Mouse (Mus musculus): ENCODE data around the gene Slc34a3. TPM values are rescaled to one million over a fixed set of nuclear protein-coding genes. Genes with fewer than 3 reads are reported as not detected.

Slc34a3 gene
- polyA plus RNA-seq, 1 experiment from 2014 or later: not detected

GRCm38 (mm10) chr2:25195211-25196156, 38.7 kb downstream of the Slc34a3 start:
- H3K9ac ChIP-seq: 0 out of 2 replicates have a peak overlapping the region, but pooled peaks have one; percentile 13
- WGBS: 21% methylated on average over 55 of the region's 55 CpGs
- peaks cover 12% of the 10 kb centered on the region for H3K4me1 ChIP-seq (replicated peaks)
- peak overlapping the region; percentile 32 for H3K4me2 ChIP-seq
- no peaks in the 10 kb centered on the region for H3K9me3 ChIP-seq
- H3K4me3 ChIP-seq: no peak overlapping the region
- H3K36me3 ChIP-seq: peaks cover 27% of the 10 kb centered on the region
- no peak overlapping the region for H3K27ac ChIP-seq
- peaks cover 42% of the 10 kb centered on the region for H3K27me3 ChIP-seq
- ATAC-seq (ENCODE audit: low FRiP score): no peak

- H3K4me1 ChIP-seq (replicated peaks): peaks cover 12% of the 10 kb centered on the region
- peaks cover 42% of the 10 kb centered on the region for H3K27me3 ChIP-seq
- no peak overlapping the region for H3K27ac ChIP-seq
- H3K9me3 ChIP-seq: no peaks in the 10 kb centered on the region
- no peak overlapping the region for H3K9ac ChIP-seq
- H3K36me3 ChIP-seq: peaks cover 18% of the 10 kb centered on the region
- H3K4me2 ChIP-seq: no peak overlapping the region
- no peak overlapping the region for H3K4me3 ChIP-seq
- no peak for ATAC-seq (ENCODE audit: low FRiP score)
- WGBS: 88% methylated on average over 17 of the region's 17 CpGs
Measured at GRCm38 (mm10) chr2:25194486-25195171, 39.5 kb downstream of the Slc34a3 start.

- H3K27ac ChIP-seq: no peak overlapping the region
- peaks cover 13% of the 10 kb centered on the region for H3K36me3 ChIP-seq
- 82% methylated on average over 5 of the region's 5 CpGs for WGBS
- H3K9me3 ChIP-seq: no peaks in the 10 kb centered on the region
- no peak overlapping the region for H3K4me2 ChIP-seq
- no peak for ATAC-seq (ENCODE audit: low FRiP score)
- peaks cover 12% of the 10 kb centered on the region for H3K4me1 ChIP-seq (replicated peaks)
- H3K4me3 ChIP-seq: no peak overlapping the region
- peak overlapping the region; percentile 8; the same call in 1 of the 2 replicates for H3K9ac ChIP-seq
- peaks cover 42% of the 10 kb centered on the region for H3K27me3 ChIP-seq
Measured at GRCm38 (mm10) chr2:25194006-25194405, 40.2 kb downstream of the Slc34a3 start.

- Histone ChIP-seq H3K27ac (no peak overlapping the region), H3K4me2 (no peak overlapping the region), H3K9ac (0 out of 2 replicates have a peak overlapping the region, but pooled peaks have one; percentile 8), H3K27me3 (peaks cover 42% of the 10 kb centered on the region), H3K4me3 (no peak overlapping the region), H3K4me1 (replicated peaks) (peaks cover 12% of the 10 kb centered on the region), H3K36me3 (peaks cover 7% of the 10 kb centered on the region), H3K9me3 (no peaks in the 10 kb centered on the region)
- peak; percentile 79 for ATAC-seq (ENCODE audit: low FRiP score)
- 2% methylated on average over 6 of the region's 6 CpGs for WGBS
Measured at GRCm38 (mm10) chr2:25193330-25193770, 40.8 kb downstream of the Slc34a3 start.

- Histone ChIP-seq H3K27me3 (no peaks in the 10 kb centered on the region), H3K4me2 (no peak overlapping the region), H3K4me1 (replicated peaks) (peaks cover 34% of the 10 kb centered on the region), H3K9me3 (no peaks in the 10 kb centered on the region), H3K4me3 (no peak overlapping the region), H3K9ac (no peak overlapping the region), H3K36me3 (no peaks in the 10 kb centered on the region), H3K27ac (no peak overlapping the region)
- WGBS: 87% methylated on average over 6 of the region's 6 CpGs
- ATAC-seq (ENCODE audit: low FRiP score): no peak
Measured at GRCm38 (mm10) chr2:25187841-25188240, 46.3 kb downstream of the Slc34a3 start.

GRCm38 (mm10) chr2:25186575-25186930, 47.6 kb downstream of the Slc34a3 start:
- no peaks in the 10 kb centered on the region for H3K36me3 ChIP-seq
- H3K4me2 ChIP-seq: peak overlapping the region; percentile 78
- no peak for ATAC-seq (ENCODE audit: low FRiP score)
- H3K27ac ChIP-seq: peak overlapping the region; percentile 94
- H3K4me3 ChIP-seq: peak overlapping the region; percentile 49
- H3K9ac ChIP-seq: no peak overlapping the region; the same call in 1 of the 2 replicates
- H3K27me3 ChIP-seq: no peaks in the 10 kb centered on the region
- 28% methylated on average over 5 of the region's 5 CpGs for WGBS
- peaks cover 44% of the 10 kb centered on the region for H3K4me1 ChIP-seq (replicated peaks)
- H3K9me3 ChIP-seq: no peaks in the 10 kb centered on the region

GRCm38 (mm10) chr2:25185625-25186574, 48.3 kb downstream of the Slc34a3 start:
- no peaks in the 10 kb centered on the region for H3K27me3 ChIP-seq
- peak overlapping the region; percentile 94 for H3K27ac ChIP-seq
- peaks cover 50% of the 10 kb centered on the region for H3K4me1 ChIP-seq (replicated peaks)
- H3K36me3 ChIP-seq: no peaks in the 10 kb centered on the region
- H3K4me3 ChIP-seq: peak overlapping the region; percentile 49
- ATAC-seq (ENCODE audit: low FRiP score): peak; percentile 72
- H3K4me2 ChIP-seq: peak overlapping the region; percentile 78
- H3K9ac ChIP-seq: peak overlapping the region; percentile 80
- under 1% methylated on average over 64 of the region's 64 CpGs for WGBS
- no peaks in the 10 kb centered on the region for H3K9me3 ChIP-seq

- H3K4me2 ChIP-seq: peak overlapping the region; percentile 78
- WGBS: 87% methylated on average over 7 of the region's 7 CpGs
- no peaks in the 10 kb centered on the region for H3K9me3 ChIP-seq
- H3K4me3 ChIP-seq: no peak overlapping the region
- no peak overlapping the region for H3K9ac ChIP-seq
- no peaks in the 10 kb centered on the region for H3K27me3 ChIP-seq
- peaks cover 58% of the 10 kb centered on the region for H3K4me1 ChIP-seq (replicated peaks)
- peak overlapping the region; percentile 94 for H3K27ac ChIP-seq
- no peak for ATAC-seq (ENCODE audit: low FRiP score)
- no peaks in the 10 kb centered on the region for H3K36me3 ChIP-seq
Measured at GRCm38 (mm10) chr2:25184496-25184895, 49.7 kb downstream of the Slc34a3 start.

GRCm38 (mm10) chr2:25183336-25183735, 50.8 kb downstream of the Slc34a3 start:
- 0 out of 2 replicates have a peak, but pooled peaks cover 5% of the 10 kb centered on the region for H3K27me3 ChIP-seq
- H3K4me1 ChIP-seq (replicated peaks): peaks cover 68% of the 10 kb centered on the region
- H3K9ac ChIP-seq: peak overlapping the region; percentile 65
- WGBS: 34% methylated on average over 2 of the region's 2 CpGs
- no peak overlapping the region for H3K27ac ChIP-seq
- H3K4me3 ChIP-seq: peak overlapping the region; percentile 78
- H3K9me3 ChIP-seq: no peaks in the 10 kb centered on the region
- peak overlapping the region; percentile 78 for H3K4me2 ChIP-seq
- ATAC-seq (ENCODE audit: low FRiP score): no peak
- no peaks in the 10 kb centered on the region for H3K36me3 ChIP-seq

GRCm38 (mm10) chr2:25182664-25183063, 51.5 kb downstream of the Slc34a3 start:
- no peaks in the 10 kb centered on the region for H3K36me3 ChIP-seq
- ATAC-seq (ENCODE audit: low FRiP score): no peak
- peak overlapping the region; percentile 58 for H3K27ac ChIP-seq
- H3K27me3 ChIP-seq: 0 out of 2 replicates have a peak, but pooled peaks cover 5% of the 10 kb centered on the region
- H3K9ac ChIP-seq: peak overlapping the region; percentile 65
- peak overlapping the region; percentile 78 for H3K4me3 ChIP-seq
- H3K4me2 ChIP-seq: peak overlapping the region; percentile 78
- 4% methylated on average over 6 of the region's 6 CpGs for WGBS
- H3K4me1 ChIP-seq (replicated peaks): peaks cover 75% of the 10 kb centered on the region
- no peaks in the 10 kb centered on the region for H3K9me3 ChIP-seq

GRCm38 (mm10) chr2:25181891-25182397, 52.2 kb downstream of the Slc34a3 start:
- ATAC-seq (ENCODE audit: low FRiP score): no peak
- H3K4me2 ChIP-seq: peak overlapping the region; percentile 78
- H3K9ac ChIP-seq: peak overlapping the region; percentile 86
- H3K9me3 ChIP-seq: no peaks in the 10 kb centered on the region
- under 1% methylated on average over 17 of the region's 17 CpGs for whole genome bisulfite sequencing
- H3K27me3 ChIP-seq: 0 out of 2 replicates have a peak, but pooled peaks cover 5% of the 10 kb centered on the region
- H3K4me1 ChIP-seq (replicated peaks): peaks cover 82% of the 10 kb centered on the region
- H3K4me3 ChIP-seq: peak overlapping the region; percentile 78
- no peaks in the 10 kb centered on the region for H3K36me3 ChIP-seq
- H3K27ac ChIP-seq: peak overlapping the region; percentile 90
